Mouse (Mus musculus) thymus, postnatal 25 days (tissue): Measurements from ENCODE around the gene Cxcl9.
A peak's percentile ranks its signal among the peaks of the same experiment; 100 is the strongest.

Source experiments
- DNase-seq: peaks from one replicate; pipeline ENCODE4 v3.0.0; 2022

The Cxcl9 gene

DNA sequence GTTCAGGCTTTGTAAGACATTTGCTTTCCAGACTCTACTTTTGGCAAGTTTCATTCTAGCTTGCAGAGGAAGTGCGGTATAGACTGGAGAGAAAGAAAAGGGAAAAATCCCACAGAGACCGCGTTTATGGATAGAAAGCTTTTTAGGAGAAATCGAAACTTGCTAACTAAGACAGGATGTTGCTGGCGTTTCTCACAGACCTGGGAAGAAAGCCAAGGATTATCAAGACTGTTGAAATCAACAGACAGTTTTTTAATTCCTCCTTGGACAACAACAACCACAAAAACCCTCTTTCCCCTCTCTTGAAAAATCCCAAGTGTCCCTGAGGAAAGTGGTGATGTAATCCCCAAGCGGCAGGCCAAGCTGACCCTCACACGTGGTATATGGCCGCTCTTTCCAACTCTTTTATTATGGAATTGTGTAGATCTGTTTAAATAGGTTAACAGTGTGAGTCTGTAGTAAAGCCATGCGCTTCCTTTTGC, 4.5 kb upstream of the Cxcl9 start:
- DNase-seq, result no peak

DNA sequence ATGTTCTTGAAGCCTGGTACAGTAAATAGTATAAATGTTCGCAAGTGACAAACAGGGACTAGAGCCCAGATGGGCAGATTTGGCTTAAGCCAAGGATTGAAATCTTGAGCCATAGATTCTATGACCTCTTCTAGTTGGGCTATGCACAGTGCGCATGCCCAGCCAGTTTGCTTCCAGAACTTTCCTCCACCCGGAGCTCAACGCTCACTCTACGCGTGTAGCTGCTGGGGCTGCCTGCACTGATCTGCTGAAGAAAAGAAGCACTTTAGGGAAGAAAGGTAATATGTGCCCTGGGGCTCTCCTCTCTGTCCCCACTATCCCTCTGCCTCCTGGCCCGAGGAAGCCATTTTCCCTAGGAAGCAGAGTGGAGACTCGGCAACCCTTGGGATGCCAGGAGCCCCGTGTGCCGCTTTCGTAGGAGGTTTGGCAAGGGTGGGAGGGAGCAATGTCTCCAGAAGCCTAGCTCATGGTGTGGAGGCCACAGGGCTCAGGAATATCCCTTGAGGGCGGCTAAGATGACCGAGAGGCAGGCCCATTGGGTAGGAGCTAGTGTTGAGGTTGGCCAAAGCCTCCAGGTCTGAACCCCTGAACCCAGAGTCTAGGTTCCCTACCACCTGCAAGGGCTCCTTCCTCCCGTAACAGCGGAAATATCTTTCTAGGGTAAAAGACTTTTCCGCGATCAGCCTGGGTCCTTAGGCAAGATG, 3.9 kb upstream of the Cxcl9 start, which contains the start of gene Art3:
Gene Art3, plus strand, starts transcription at position 193 of the 704 bp plus-strand sequence.
- DNase-seq, result no peak

- no peak for DNase-seq
Measured at GRCm38 (mm10) chr5:92331122-92331521, 3.2 kb upstream of the Cxcl9 start.

GRCm38 (mm10) chr5:92327367-92327766, 512 bp downstream of the Cxcl9 start:
- no peak for DNase-seq

GRCm38 (mm10) chr5:92323264-92323663, 4.6 kb downstream of the Cxcl9 start:
- DNase-seq, result no peak

DNA sequence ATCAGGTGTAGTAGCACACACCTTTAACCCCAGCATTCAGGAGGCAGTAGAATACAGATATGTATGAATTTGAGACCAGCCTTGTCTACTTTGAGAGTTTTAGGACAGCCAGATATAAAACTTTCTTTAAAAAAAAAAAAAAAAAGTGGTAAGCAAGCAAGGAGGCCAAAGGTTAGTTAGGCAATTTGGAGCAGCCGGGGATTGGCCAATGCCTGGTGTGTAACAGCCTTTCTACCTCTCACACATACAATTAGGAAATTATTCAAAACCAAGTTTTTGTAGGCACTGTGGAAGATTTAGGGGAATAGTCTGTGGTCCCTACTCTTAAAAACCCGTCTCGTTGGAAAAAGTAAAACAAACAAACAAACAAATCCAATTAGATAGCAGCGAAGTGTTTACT, 5.3 kb downstream of the Cxcl9 start:
- no peak for DNase-seq

- DNase-seq, result no peak
Measured at GRCm38 (mm10) chr5:92321631-92322400, 6.1 kb downstream of the Cxcl9 start.

DNA sequence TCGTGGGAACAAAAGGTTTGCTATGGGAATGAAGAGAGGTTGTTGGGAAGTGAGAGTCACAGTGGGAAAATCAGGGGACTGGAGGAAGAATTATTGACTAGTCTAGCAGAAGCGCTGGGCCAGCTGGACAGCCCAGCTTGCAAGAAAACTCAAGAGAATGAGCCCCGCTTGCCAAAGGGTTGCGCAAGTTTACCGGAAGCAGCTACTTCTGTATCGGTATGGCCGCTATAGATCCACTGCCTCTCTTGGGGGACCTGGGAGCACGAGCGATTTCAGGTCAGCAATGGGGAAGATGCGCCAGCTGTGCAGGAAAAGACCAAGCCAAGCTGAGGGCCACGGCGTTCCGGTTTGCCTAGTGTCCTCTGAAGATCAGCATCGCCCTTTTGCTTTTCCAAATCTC, 9.3 kb downstream of the Cxcl9 start:
- no peak for DNase-seq

DNA sequence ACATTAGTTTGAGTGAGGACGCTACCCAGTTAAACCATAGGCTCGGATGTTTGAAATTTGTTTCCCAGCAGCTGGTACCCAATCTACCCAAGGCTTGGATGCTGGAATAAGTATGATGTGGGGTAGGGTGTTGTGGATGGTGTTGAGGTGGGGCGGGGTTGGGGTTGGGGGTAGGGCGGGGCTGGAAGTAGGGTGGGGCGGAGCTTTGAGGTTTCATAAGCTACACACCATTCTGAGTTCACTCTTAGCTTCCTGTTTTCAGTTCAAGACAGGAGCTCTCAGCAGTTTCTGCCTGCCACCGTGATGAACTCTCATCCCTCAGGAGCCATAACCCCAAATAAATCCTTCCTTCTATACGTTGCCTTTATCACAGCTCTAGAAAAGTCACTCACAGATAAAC, 9.8 kb downstream of the Cxcl9 start:
- DNase-seq, result no peak

DNA sequence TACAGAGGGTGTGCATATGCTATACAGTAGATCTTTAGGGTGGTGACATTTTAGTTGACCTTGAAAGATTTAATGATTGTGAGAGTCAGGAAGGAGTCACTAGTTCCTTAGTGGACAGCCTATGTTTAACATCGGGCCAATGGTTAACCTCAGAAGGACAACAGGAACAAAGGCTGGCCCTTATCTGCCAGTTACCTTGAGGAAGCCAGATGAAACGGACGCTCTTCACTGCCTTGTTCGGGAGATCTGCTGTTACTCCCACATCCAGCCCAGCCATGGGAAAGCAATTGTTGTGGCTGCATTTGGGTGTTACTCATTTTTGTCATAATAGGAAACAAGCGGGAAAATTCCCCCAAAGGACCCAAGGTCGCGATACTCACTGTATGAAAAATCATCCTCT, 14.1 kb downstream of the Cxcl9 start:
- no peak for DNase-seq

DNA sequence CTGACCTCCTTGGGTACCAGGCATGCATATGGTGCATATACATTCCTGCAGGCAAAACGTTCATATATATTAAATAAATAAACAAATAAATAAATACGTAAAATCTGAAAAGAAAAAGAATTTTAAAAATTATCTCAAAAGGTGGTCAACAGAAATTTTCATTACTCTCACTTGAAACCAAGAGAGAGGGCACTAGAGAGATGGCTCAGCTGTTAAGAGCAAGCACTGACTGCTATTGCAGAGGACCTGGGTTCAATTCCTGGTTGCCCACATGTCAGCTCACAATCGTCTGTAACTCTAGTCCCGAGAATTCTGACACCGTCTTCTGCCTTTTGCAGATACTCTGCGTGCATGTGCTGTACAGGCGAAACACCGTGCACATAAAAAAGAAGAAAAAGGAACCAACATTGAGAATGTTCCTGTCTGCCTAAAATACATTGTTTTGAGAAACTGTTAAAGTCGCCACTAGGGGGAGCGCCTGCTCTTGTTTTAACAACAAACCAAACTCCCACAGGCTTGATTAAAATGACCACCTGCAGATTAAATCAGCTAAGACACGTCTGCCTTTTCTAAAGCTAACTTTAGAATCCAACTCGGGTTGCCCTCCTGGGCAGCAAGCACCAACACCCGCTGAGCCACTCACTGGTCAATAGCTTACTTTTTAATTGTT, 15.7 kb downstream of the Cxcl9 start:
- DNase-seq, result peak; percentile 84

DNA sequence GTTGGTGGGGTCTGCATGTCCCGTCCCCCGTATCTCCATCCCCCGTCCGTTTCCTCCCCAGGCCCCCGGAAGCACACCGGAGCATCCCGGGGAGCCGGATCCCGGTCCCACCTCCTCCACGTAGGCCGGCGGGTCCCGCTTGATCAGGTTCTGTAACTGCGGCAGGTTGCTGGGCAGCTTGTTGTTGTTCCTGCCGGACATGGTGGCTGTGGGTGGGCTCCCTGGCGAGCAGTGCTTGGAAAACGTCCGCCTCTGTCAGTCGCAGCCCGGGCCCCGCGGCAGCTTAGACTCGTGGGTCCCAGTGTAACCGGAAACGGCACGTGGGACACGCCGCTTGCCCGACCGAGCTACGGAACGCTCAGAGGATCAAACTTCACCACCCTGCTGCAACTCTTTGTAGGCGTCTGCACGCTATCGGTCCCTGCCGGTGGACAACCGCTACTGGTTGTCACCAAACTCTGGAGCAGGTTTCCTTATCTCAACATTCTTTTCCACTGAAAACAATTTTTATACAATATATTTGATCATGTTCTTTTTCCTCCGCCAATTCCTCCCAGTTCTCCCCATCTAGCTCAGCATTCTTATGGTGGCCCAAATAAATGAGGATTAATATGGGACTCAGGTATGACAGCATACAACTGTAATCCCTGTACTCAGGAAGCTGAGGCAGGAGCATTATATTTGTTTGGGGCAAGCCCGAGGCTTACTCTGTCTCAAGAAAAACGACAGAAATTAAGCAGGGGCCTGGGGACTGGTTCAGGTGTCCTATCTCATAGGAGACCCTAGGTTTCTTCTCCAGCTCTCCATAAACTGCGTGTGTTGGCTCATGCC, 18.0 kb downstream of the Cxcl9 start, which contains the start of gene Sdad1:
Gene Sdad1, minus strand, starts transcription at position 799 of the 831 bp plus-strand sequence.
- peak; percentile 91 for DNase-seq

DNA sequence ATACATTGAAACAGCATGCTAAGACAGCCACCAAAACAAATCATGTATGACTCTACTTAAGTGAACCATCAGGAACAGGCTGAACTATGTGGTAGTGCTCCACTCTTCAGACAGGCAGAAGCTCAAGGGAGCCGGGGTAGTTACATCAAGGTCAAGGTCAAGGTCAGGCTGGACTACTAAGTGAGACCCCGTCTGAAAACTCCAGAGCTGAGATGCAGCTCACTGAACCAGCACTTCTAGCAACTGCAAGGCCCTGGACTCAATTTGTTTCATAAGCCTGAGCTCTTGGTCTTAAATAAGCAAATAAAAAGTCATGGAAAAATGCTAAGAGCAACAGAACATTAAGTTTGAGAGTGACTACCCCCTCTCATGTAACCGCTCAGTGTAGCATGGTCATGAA, 23.6 kb downstream of the Cxcl9 start:
- no peak for DNase-seq

- no peak for DNase-seq
Measured at GRCm38 (mm10) chr5:92302149-92302840, 25.6 kb downstream of the Cxcl9 start.

- DNase-seq, result no peak
Measured at GRCm38 (mm10) chr5:92294525-92294924, 33.4 kb downstream of the Cxcl9 start.

DNA sequence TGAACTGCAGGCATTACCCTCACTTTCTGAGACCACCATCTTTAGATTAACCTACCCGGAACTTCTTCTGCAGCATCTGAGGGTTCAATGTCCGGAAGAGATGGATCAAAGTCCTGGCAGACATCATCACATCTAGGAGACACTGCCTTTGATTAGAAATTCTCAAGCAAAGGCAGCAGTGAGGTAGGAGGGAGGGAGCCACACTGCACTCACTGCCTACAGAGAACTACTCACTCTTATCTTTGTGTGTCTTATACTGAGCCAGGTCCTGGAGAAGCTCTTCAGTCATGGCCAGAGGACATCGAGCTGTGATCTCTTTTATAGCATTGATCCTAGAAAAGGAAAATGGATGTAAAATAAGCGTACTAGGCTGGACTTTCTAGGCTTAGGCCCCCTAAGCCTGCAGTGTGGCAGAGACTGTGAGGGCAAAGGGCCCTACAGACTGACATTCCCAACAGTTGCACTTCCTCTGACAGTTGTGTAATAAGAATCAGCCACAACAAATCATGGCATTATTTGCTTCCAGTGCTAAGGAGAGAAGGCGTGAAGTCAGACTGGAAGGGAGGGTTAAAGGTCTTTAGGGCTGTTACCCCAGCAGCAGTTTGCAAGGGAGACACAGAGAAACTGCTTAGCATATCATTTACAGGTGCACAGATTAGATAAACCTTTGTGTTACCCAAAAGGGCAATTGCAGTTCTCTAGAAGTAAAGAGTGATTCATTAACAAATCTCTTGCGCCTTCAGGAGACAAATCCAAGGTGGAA, 36.0 kb downstream of the Cxcl9 start:
- DNase-seq, result no peak

GRCm38 (mm10) chr5:92287840-92288239, 40.0 kb downstream of the Cxcl9 start:
- DNase-seq, result no peak

- no peak for DNase-seq
Measured at GRCm38 (mm10) chr5:92283107-92283506, 44.8 kb downstream of the Cxcl9 start.

DNA sequence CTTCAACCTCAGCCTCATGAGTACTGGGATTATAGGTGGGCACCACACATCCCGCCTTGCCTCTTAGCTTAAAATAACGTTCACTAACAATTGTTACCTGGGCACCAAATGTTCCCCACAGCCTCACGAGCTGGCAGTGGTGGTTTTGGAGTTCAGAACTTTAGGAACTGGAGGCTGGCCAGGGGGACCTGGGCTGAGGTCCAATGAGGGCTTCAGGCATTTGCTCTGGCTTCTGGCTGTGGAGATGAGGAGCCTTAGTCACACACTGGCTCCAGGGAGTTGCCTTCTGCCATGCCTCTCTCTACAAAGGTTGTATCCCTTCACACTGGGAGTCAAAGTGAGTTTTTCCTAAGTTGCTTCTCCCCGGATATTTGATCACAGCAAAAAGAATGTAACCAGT, 45.3 kb downstream of the Cxcl9 start:
- no peak for DNase-seq

DNA sequence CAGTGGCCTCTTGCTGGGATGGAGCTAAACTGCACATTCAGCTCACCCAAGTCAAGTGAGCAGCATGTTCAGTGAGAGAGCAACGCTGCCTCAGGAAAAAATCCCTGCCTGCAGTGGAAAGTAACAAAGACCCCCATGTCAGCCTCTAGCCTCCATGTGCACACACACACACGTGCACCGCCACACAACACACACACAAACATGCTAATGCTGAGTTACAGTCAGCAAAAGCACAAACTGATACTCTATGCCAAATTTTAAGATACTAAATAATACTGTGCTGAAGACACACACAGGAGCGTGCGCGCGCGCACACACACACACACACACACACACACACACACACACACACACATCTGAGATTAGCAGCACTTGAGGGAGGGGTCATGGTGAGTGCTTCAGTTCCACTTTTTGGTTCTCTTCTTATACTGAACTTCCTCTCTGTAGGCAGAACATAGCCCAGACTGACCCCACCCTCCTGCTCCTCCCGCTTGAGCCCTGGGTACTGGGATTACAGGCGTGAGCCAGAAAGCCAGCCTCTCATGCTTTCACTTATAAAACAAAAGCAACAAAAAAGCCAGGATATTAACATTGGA, 48.8 kb downstream of the Cxcl9 start:
- DNase-seq, result no peak
